Mouse (Mus musculus) skeletal muscle tissue, adult 2 months (tissue): ENCODE data around the gene Usp12.

ENCODE experiments used
- DNase-seq: peaks from one replicate; pipeline ENCODE4 v3.0.0-alpha.2; 2012; ENCODE audit warnings: low read depth, low spot score

Gene Usp12

GRCm38 (mm10) chr5:146798031-146798430 lies 3.2 kb upstream of the Usp12 start:
- no peak for DNase-seq

GRCm38 (mm10) chr5:146795728-146796127 lies 922 bp upstream of the Usp12 start:
- DNase-seq = no peak

GRCm38 (mm10) chr5:146794084-146794852 lies 538 bp downstream of the Usp12 start:
- DNase-seq = no peak

- no peak for DNase-seq
Observed at GRCm38 (mm10) chr5:146793630-146794083, 1.1 kb downstream of the Usp12 start.

GRCm38 (mm10) chr5:146792140-146792791 lies 2.5 kb downstream of the Usp12 start:
- peak; percentile 30 for DNase-seq

GRCm38 (mm10) chr5:146790944-146791343 lies 3.9 kb downstream of the Usp12 start:
- DNase-seq = no peak

GRCm38 (mm10) chr5:146789413-146789812 lies 5.4 kb downstream of the Usp12 start:
- no peak for DNase-seq

GRCm38 (mm10) chr5:146786123-146786522 lies 8.7 kb downstream of the Usp12 start:
- no peak for DNase-seq

GRCm38 (mm10) chr5:146783891-146784290 lies 10.9 kb downstream of the Usp12 start:
- no peak for DNase-seq

- no peak for DNase-seq
Observed at GRCm38 (mm10) chr5:146783300-146783699, 11.5 kb downstream of the Usp12 start.

- DNase-seq = peak; percentile 34
Observed at GRCm38 (mm10) chr5:146781663-146782062, 13.1 kb downstream of the Usp12 start.

- no peak for DNase-seq
Observed at GRCm38 (mm10) chr5:146779931-146780330, 14.9 kb downstream of the Usp12 start.

- DNase-seq = no peak
Observed at GRCm38 (mm10) chr5:146776988-146777639, 17.7 kb downstream of the Usp12 start.

- DNase-seq = peak; percentile 46
Observed at GRCm38 (mm10) chr5:146771982-146772381, 22.8 kb downstream of the Usp12 start.

- DNase-seq = no peak
Observed at GRCm38 (mm10) chr5:146770002-146770848, 24.6 kb downstream of the Usp12 start.

- DNase-seq = no peak
Observed at GRCm38 (mm10) chr5:146765791-146766190, 29.0 kb downstream of the Usp12 start.

- DNase-seq = no peak
Observed at GRCm38 (mm10) chr5:146759159-146759558, 35.6 kb downstream of the Usp12 start.

GRCm38 (mm10) chr5:146757921-146758320 lies 36.9 kb downstream of the Usp12 start:
- no peak for DNase-seq

- DNase-seq = no peak
Observed at GRCm38 (mm10) chr5:146757316-146757715, 37.5 kb downstream of the Usp12 start.

GRCm38 (mm10) chr5:146753181-146753580 lies 41.6 kb downstream of the Usp12 start:
- DNase-seq = no peak

- no peak for DNase-seq
Observed at GRCm38 (mm10) chr5:146750958-146751357, 43.8 kb downstream of the Usp12 start.

- DNase-seq = peak; percentile 12
Observed at GRCm38 (mm10) chr5:146750273-146750672, 44.5 kb downstream of the Usp12 start.
